Mouse (Mus musculus) mouse embryonic stem cell (cell line): ENCODE measurements at regions not wholly inside any gene's neighbourhood (a gene's known extent, or its start where the extent isn't known, plus 50 kb on each side); places are given as distances from the start of the nearest gene placed in this dataset.
"Not testable (repeated sequence)": the region's sequence is repeated elsewhere in the genome, so short reads cannot be mapped to it uniquely, and the experiment has no call there.

Experiments
- in situ Hi-C, 2 experiments: fragments of 300-500 bp; cut with MboI; formaldehyde crosslinking; loops; 1 replicate in 1 of 2; 3 replicates in 1 of 2; pipeline ENCODE4 v1.14.3; 2019 to 2020; ENCODE audit warnings: low sequenced_read_pairs in 2 of 2, low pct_unique_long_range_greater_than_20kb in 1 of 2, mixed read lengths in 1 of 2; ENCODE audit not compliant: unreplicated experiment in 1 of 2

- in situ Hi-C loops: no loop called here
Measured at GRCm38 (mm10) chr1:161662241-161662640, 126.1 kb downstream of the Fasl start.

- in situ Hi-C loops: no loop called here
Measured at GRCm38 (mm10) chr1:161657511-161657910, 130.8 kb downstream of the Fasl start.

- in situ Hi-C loops: no loop called here
Measured at GRCm38 (mm10) chr1:161649387-161649786, 138.9 kb downstream of the Fasl start.

GRCm38 (mm10) chr1:161632098-161632497 is 137.6 kb downstream of the Tnfsf18 start:
- in situ Hi-C loops: no loop called here

GRCm38 (mm10) chr1:161621291-161621690 is 126.8 kb downstream of the Tnfsf18 start:
- in situ Hi-C loops: no loop called here

- in situ Hi-C loops: not testable (repeated sequence)
Measured at GRCm38 (mm10) chr1:161614091-161614490, 119.6 kb downstream of the Tnfsf18 start.

GRCm38 (mm10) chr1:161613658-161614057 is 119.2 kb downstream of the Tnfsf18 start:
- in situ Hi-C loops: not testable (repeated sequence)

GRCm38 (mm10) chr1:161607446-161607845 is 113.0 kb downstream of the Tnfsf18 start:
- in situ Hi-C loops: no loop called here

GRCm38 (mm10) chr1:161602150-161602549 is 107.7 kb downstream of the Tnfsf18 start:
- in situ Hi-C loops: no loop called here

- in situ Hi-C loops: no loop called here
Measured at GRCm38 (mm10) chr1:161601167-161601566, 106.7 kb downstream of the Tnfsf18 start.

GRCm38 (mm10) chr1:161598167-161598566 is 103.7 kb downstream of the Tnfsf18 start:
- in situ Hi-C loops: no loop called here

GRCm38 (mm10) chr1:161576530-161576929 is 82.1 kb downstream of the Tnfsf18 start:
- in situ Hi-C loops: no loop called here

- in situ Hi-C loops: no loop called here
Measured at GRCm38 (mm10) chr1:161575939-161576338, 81.5 kb downstream of the Tnfsf18 start.

GRCm38 (mm10) chr1:161575171-161575570 is 80.7 kb downstream of the Tnfsf18 start:
- in situ Hi-C loops: no loop called here

- in situ Hi-C loops: no loop called here
Measured at GRCm38 (mm10) chr1:161570762-161571161, 76.3 kb downstream of the Tnfsf18 start.

- in situ Hi-C loops: no loop called here
Measured at GRCm38 (mm10) chr1:161567826-161568225, 73.4 kb downstream of the Tnfsf18 start.

- in situ Hi-C loops: no loop called here
Measured at GRCm38 (mm10) chr1:161560368-161560767, 65.9 kb downstream of the Tnfsf18 start.
